Mouse (Mus musculus): Measurements from ENCODE around the gene Gm28374.
"Not testable (repeated sequence)": the region's sequence is repeated elsewhere in the genome, so short reads cannot be mapped to it uniquely, and the experiment has no call there.

Gene Gm28374

GRCm38 (mm10) chr19:6056696-6057095 lies 25.4 kb downstream of the Gm28374 start:
- no peak for DNase-seq (ENCODE audit: low spot score)

- no peak for DNase-seq (ENCODE audit: low spot score)
Observed at GRCm38 (mm10) chr19:6054296-6054695, 27.8 kb downstream of the Gm28374 start.

GRCm38 (mm10) chr19:6052516-6052915 lies 29.5 kb downstream of the Gm28374 start:
- no peak for DNase-seq (ENCODE audit: low spot score)

- no peak for DNase-seq (ENCODE audit: low spot score)
Observed at GRCm38 (mm10) chr19:6048681-6049410, 33.2 kb downstream of the Gm28374 start.

- DNase-seq (ENCODE audit: low spot score): no peak
Observed at GRCm38 (mm10) chr19:6047899-6048166, 34.2 kb downstream of the Gm28374 start.

GRCm38 (mm10) chr19:6047154-6047898 lies 34.7 kb downstream of the Gm28374 start:
- DNase-seq (ENCODE audit: low spot score): no peak

- peak; percentile 90 for DNase-seq (ENCODE audit: low spot score)
Observed at GRCm38 (mm10) chr19:6046294-6047153, 35.5 kb downstream of the Gm28374 start, which contains the start of gene Syvn1. Gene Syvn1, plus strand, starts transcription at chr19:6046576.

- no peak for DNase-seq (ENCODE audit: low spot score)
Observed at GRCm38 (mm10) chr19:6045366-6046293, 36.4 kb downstream of the Gm28374 start.

GRCm38 (mm10) chr19:6044102-6044501 lies 38.0 kb downstream of the Gm28374 start:
- DNase-seq (ENCODE audit: low spot score): not testable (repeated sequence)

- DNase-seq (ENCODE audit: low spot score): no peak
Observed at GRCm38 (mm10) chr19:6042293-6042692, 39.8 kb downstream of the Gm28374 start.

- DNase-seq (ENCODE audit: low spot score): no peak
Observed at GRCm38 (mm10) chr19:6040002-6040401, 42.1 kb downstream of the Gm28374 start.

GRCm38 (mm10) chr19:6038326-6038725 lies 43.7 kb downstream of the Gm28374 start:
- DNase-seq (ENCODE audit: low spot score): no peak

GRCm38 (mm10) chr19:6037695-6038094 lies 44.4 kb downstream of the Gm28374 start:
- no peak for DNase-seq (ENCODE audit: low spot score)

GRCm38 (mm10) chr19:6035966-6036585 lies 46.0 kb downstream of the Gm28374 start:
- DNase-seq (ENCODE audit: low spot score): no peak

- DNase-seq (ENCODE audit: low spot score): no peak
Observed at GRCm38 (mm10) chr19:6030520-6031280, 51.4 kb downstream of the Gm28374 start.

- no peak for DNase-seq (ENCODE audit: low spot score)
Observed at GRCm38 (mm10) chr19:6029426-6029825, 52.6 kb downstream of the Gm28374 start.

GRCm38 (mm10) chr19:6028991-6029390 lies 53.1 kb downstream of the Gm28374 start:
- DNase-seq (ENCODE audit: low spot score): no peak

All from left cerebral cortex, adult 11 months (tissue).